Mouse (Mus musculus) brain, adult 2 months (tissue): Measurements from ENCODE around the gene Nr2f6.

Experiments used
- DNase-seq: peaks from one replicate; pipeline ENCODE4 v3.0.0; 2011; ENCODE audit warnings: low read depth, low spot score

The Nr2f6 gene

GRCm38 (mm10) chr8:71381421-71381970 lies at the start of gene Nr2f6:
Gene Nr2f6 (minus strand): TSS chr8:71381960.
- peak; percentile 36 for DNase-seq

GRCm38 (mm10) chr8:71422121-71422520 lies 40.4 kb upstream of the Nr2f6 start:
- no peak for DNase-seq

- no peak for DNase-seq
Measured at GRCm38 (mm10) chr8:71411535-71412273, 29.9 kb upstream of the Nr2f6 start.

GRCm38 (mm10) chr8:71408231-71408630 lies 26.5 kb upstream of the Nr2f6 start:
- no peak for DNase-seq

GRCm38 (mm10) chr8:71407441-71407840 lies 25.7 kb upstream of the Nr2f6 start:
- no peak for DNase-seq

- peak; percentile 21 for DNase-seq
Measured at GRCm38 (mm10) chr8:71406099-71407015, 24.6 kb upstream of the Nr2f6 start.

- peak; percentile 93 for DNase-seq
Measured at GRCm38 (mm10) chr8:71405401-71406098, 23.8 kb upstream of the Nr2f6 start, which contains the start of gene Ankle1. Gene Ankle1 (plus strand): TSS chr8:71406010.

- peak; percentile 75 for DNase-seq
Measured at GRCm38 (mm10) chr8:71404951-71405351, 23.2 kb upstream of the Nr2f6 start.

GRCm38 (mm10) chr8:71404011-71404410 lies 22.3 kb upstream of the Nr2f6 start:
- no peak for DNase-seq

- no peak for DNase-seq
Measured at GRCm38 (mm10) chr8:71403107-71403885, 21.5 kb upstream of the Nr2f6 start.

- DNase-seq: no peak
Measured at GRCm38 (mm10) chr8:71402446-71402964, 20.7 kb upstream of the Nr2f6 start.

- DNase-seq: no peak
Measured at GRCm38 (mm10) chr8:71401454-71401853, 19.7 kb upstream of the Nr2f6 start.

GRCm38 (mm10) chr8:71400826-71401225 lies 19.1 kb upstream of the Nr2f6 start:
- DNase-seq: no peak

GRCm38 (mm10) chr8:71397701-71398100 lies 15.9 kb upstream of the Nr2f6 start:
- no peak for DNase-seq

- peak; percentile 99 for DNase-seq
Measured at GRCm38 (mm10) chr8:71396639-71397305, 15.0 kb upstream of the Nr2f6 start, which contains the start of gene Babam1. Gene Babam1 (plus strand): TSS chr8:71396861.

- no peak for DNase-seq
Measured at GRCm38 (mm10) chr8:71395629-71396028, 13.9 kb upstream of the Nr2f6 start, which contains the start of gene Ushbp1. Gene Ushbp1 (minus strand): TSS chr8:71395802.

- no peak for DNase-seq
Measured at GRCm38 (mm10) chr8:71395071-71395470, 13.3 kb upstream of the Nr2f6 start.

- no peak for DNase-seq
Measured at GRCm38 (mm10) chr8:71394481-71394880, 12.7 kb upstream of the Nr2f6 start.

- no peak for DNase-seq
Measured at GRCm38 (mm10) chr8:71392871-71393270, 11.1 kb upstream of the Nr2f6 start.

GRCm38 (mm10) chr8:71392391-71392790 lies 10.6 kb upstream of the Nr2f6 start:
- no peak for DNase-seq
